8 mouse cellular contexts compared by ENCODE assay signal in genomic region chr2:145884036-145884912, GRCm38 (mm10). TPM values are rescaled to one million over a fixed set of nuclear protein-coding genes. Genes with fewer than 3 reads are reported as not detected.
A peak's percentile ranks its signal among the peaks of the same experiment; 100 is the strongest.
DNase-seq lines count a peak whose midpoint lies in the region; ATAC-seq and TF ChIP-seq lines count a peak whose summit lies in the region.

No protein-coding gene starts in this region.

- no peak for TF ChIP-seq CTCF in E14TG2a.4 (conservative IDR thresholded peaks at IDR 0.05; ENCODE audit: low read length)
- TF ChIP-seq CTCF in thymus, adult 2 months (IDR thresholded peaks at IDR 0.05; ENCODE audit: borderline replicate concordance, control insufficient read depth, extremely low read depth, insufficient read depth, low read length, poor library complexity), result no peak

- H3K4me2 ChIP-seq in heart, embryonic 14.5 days (ENCODE audit: low read length), result no peak overlapping the region
- H3K4me2 ChIP-seq in limb, embryonic 14.5 days (replicated peaks; ENCODE audit: low read depth, low read length, severe bottlenecking), result no peak overlapping the region

- peak overlapping the region; percentile 67 for H3K4me3 ChIP-seq in E14TG2a.4 (replicated peaks; ENCODE audit: low read length)
- H3K4me3 ChIP-seq in heart, embryonic 14.5 days (ENCODE audit: control insufficient read depth in 1 of 2, insufficient read depth in 1 of 2, low read depth in 1 of 2, low read length in 2 of 2), result no peak overlapping the region
- H3K4me3 ChIP-seq in limb, embryonic 14.5 days (replicated peaks; ENCODE audit: low read length), result no peak overlapping the region
- no peak overlapping the region for H3K4me3 ChIP-seq in thymus, adult 2 months (ENCODE audit: control insufficient read depth, insufficient read depth, low read length)

- no peak overlapping the region for H3K9ac ChIP-seq in heart, embryonic 14.5 days (ENCODE audit: low read length)
- no peak overlapping the region for H3K9ac ChIP-seq in limb, embryonic 14.5 days (ENCODE audit: low read depth, low read length, severe bottlenecking)

- WGBS in heart, embryonic 14.5 days, result 32% methylated on average over 17 of the region's 17 CpGs
- 22% methylated on average over 17 of the region's 17 CpGs for WGBS in limb, embryonic 14.5 days
- 81% methylated on average over 17 of the region's 17 CpGs for WGBS in thymus, adult 2 months

- H3K27ac ChIP-seq in heart, embryonic 14.5 days (replicated peaks in 1 of 2; ENCODE audit: control insufficient read depth in 1 of 2, insufficient read depth in 1 of 2, low read depth in 2 of 2, low read length in 2 of 2), result peak overlapping the region; percentile 70 to 85
- peak overlapping the region; percentile 40 for H3K27ac ChIP-seq in limb, embryonic 14.5 days (replicated peaks; ENCODE audit: low read depth, low read length)
- H3K27ac ChIP-seq in thymus, adult 2 months (ENCODE audit: control insufficient read depth, insufficient read depth, low read length), result no peak overlapping the region

- H3K27me3 ChIP-seq in E14TG2a.4 (ENCODE audit: insufficient read depth, low read length), result no peaks in the 10 kb centered on the region
- H3K27me3 ChIP-seq in heart, embryonic 14.5 days (ENCODE audit: control insufficient read depth, insufficient read depth, low read length), result no peaks in the 10 kb centered on the region
- H3K27me3 ChIP-seq in limb, embryonic 14.5 days (ENCODE audit: control insufficient read depth, insufficient read depth, low read length), result no peaks in the 10 kb centered on the region
- no peaks in the 10 kb centered on the region for H3K27me3 ChIP-seq in thymus, adult 2 months (ENCODE audit: control insufficient read depth, insufficient read depth, low read length)

- peak; percentile 18 for DNase-seq in embryo, embryonic 10 days (ENCODE audit: low spot score)
- DNase-seq in embryo, embryonic 9.5 days (ENCODE audit: extremely low spot score), result no peak
- peak; percentile 21 for DNase-seq in limb, embryonic 14.5 days (ENCODE audit: low spot score)
- no peak for DNase-seq in layer of hippocampus, adult 8-10 months (ENCODE audit: low spot score in 2 of 2)
- no peak for DNase-seq in thymus, adult 2 months
- DNase-seq in adrenal gland, postnatal 36 days, result no peak

- no peaks in the 10 kb centered on the region for H3K36me3 ChIP-seq in E14TG2a.4 (ENCODE audit: insufficient read depth, low read length)
- peaks cover 56% of the 10 kb centered on the region for H3K36me3 ChIP-seq in heart, embryonic 14.5 days (ENCODE audit: control insufficient read depth, insufficient read depth, low read length)
- H3K36me3 ChIP-seq in limb, embryonic 14.5 days (ENCODE audit: control insufficient read depth, insufficient read depth, low read length), result peaks cover 62% of the 10 kb centered on the region
- H3K36me3 ChIP-seq in thymus, adult 2 months (ENCODE audit: control insufficient read depth, insufficient read depth, low read length), result no peaks in the 10 kb centered on the region

- no peak for TF ChIP-seq POLR2A in limb, embryonic 14.5 days (IDR thresholded peaks at IDR 0.05; ENCODE audit: borderline replicate concordance, extremely low read depth, insufficient read depth, insufficient read length)
- TF ChIP-seq POLR2A in thymus, adult 2 months (IDR thresholded peaks at IDR 0.05; ENCODE audit: control insufficient read depth, extremely low read depth, insufficient read depth, low read length, poor library complexity), result no peak

- no peak for ATAC-seq in heart, embryonic 14.5 days (ENCODE audit: insufficient number of reproducible peaks, insufficient read depth, low FRiP score, low read depth)
- ATAC-seq in limb, embryonic 14.5 days (ENCODE audit: low FRiP score, low read depth), result no peak

- peaks cover 9% of the 10 kb centered on the region for H3K9me3 ChIP-seq in E14TG2a.4 (ENCODE audit: low read length)
- no peaks in the 10 kb centered on the region for H3K9me3 ChIP-seq in heart, embryonic 14.5 days (ENCODE audit: control insufficient read depth, low read length)
- no peaks in the 10 kb centered on the region for H3K9me3 ChIP-seq in limb, embryonic 14.5 days (ENCODE audit: control insufficient read depth, low read length)

- H3K4me1 ChIP-seq in E14TG2a.4 (replicated peaks; ENCODE audit: low read depth, low read length), result peaks cover 61% of the 10 kb centered on the region
- H3K4me1 ChIP-seq in heart, embryonic 14.5 days (ENCODE audit: control insufficient read depth in 2 of 2, insufficient read depth in 2 of 2, low read length in 2 of 2), result peaks cover 29 to 39% of the 10 kb centered on the region in 2 experiments
- H3K4me1 ChIP-seq in limb, embryonic 14.5 days (ENCODE audit: control insufficient read depth, insufficient read depth, low read length), result peaks cover 70% of the 10 kb centered on the region
- H3K4me1 ChIP-seq in thymus, adult 2 months (replicated peaks; ENCODE audit: control insufficient read depth, insufficient read depth, low read length), result no peaks in the 10 kb centered on the region

RNA-seq across cellular contexts. Expression of gene Naa20, which starts 17.6 kb away (rescaled TPM):
- polyA plus RNA-seq in heart, embryonic 14.5 days (2014; fragmentation: Nextera tagmentation; extraction: Ambion mirVana), result 198 and 210 TPM in 2 replicates
- 80.7 and 103 TPM in 2 replicates for polyA plus RNA-seq in limb, embryonic 14.5 days (2012; rRNA removed)
- polyA plus RNA-seq in limb, embryonic 14.5 days (2014; fragmentation: Nextera tagmentation; extraction: Ambion mirVana), result 186 and 189 TPM in 2 replicates
- 10 to 100 TPM; 67.6 to 70.7 (median 69.0) TPM for total RNA-seq in layer of hippocampus, adult 8-10 months (2022)
- polyA plus RNA-seq in thymus, adult 2 months (2012; rRNA removed), result 28.5 and 30.1 TPM in 2 replicates
- 10 to 100 TPM; 51.3 to 60.0 TPM for total RNA-seq in adrenal gland, postnatal 36 days (2021)

RNA-seq across cellular contexts. Expression of gene Cfap61, which starts 50.3 kb away (rescaled TPM):
- 0.46 and 0.51 TPM in 2 replicates for polyA plus RNA-seq in heart, embryonic 14.5 days (2014; fragmentation: Nextera tagmentation; extraction: Ambion mirVana)
- polyA plus RNA-seq in limb, embryonic 14.5 days (2012; rRNA removed), result 0.09 and 0.15 TPM in 2 replicates
- 0.29 TPM in 1 of 2 replicates, not detected in the other for polyA plus RNA-seq in limb, embryonic 14.5 days (2014; fragmentation: Nextera tagmentation; extraction: Ambion mirVana)
- 1 to 10 TPM; 2.3 to 4.4 (median 3.5) TPM for total RNA-seq in layer of hippocampus, adult 8-10 months (2022)
- polyA plus RNA-seq in thymus, adult 2 months (2012; rRNA removed), result 0.23 TPM in 1 of 2 replicates, not detected in the other
- 10 to 100 TPM; 21.3 to 27.2 TPM for total RNA-seq in adrenal gland, postnatal 36 days (2021)

RNA-seq across cellular contexts. Expression of gene Crnkl1, which starts 50.5 kb away (rescaled TPM):
- 17.3 and 17.7 TPM in 2 replicates for polyA plus RNA-seq in heart, embryonic 14.5 days (2014; fragmentation: Nextera tagmentation; extraction: Ambion mirVana)
- polyA plus RNA-seq in limb, embryonic 14.5 days (2012; rRNA removed), result 13.3 and 17.2 TPM in 2 replicates
- polyA plus RNA-seq in limb, embryonic 14.5 days (2014; fragmentation: Nextera tagmentation; extraction: Ambion mirVana), result 23.7 and 29.5 TPM in 2 replicates
- total RNA-seq in layer of hippocampus, adult 8-10 months (2022), result 10 to 100 TPM; 18.8 to 19.9 (median 19.3) TPM
- 20.2 and 30.9 TPM in 2 replicates for polyA plus RNA-seq in thymus, adult 2 months (2012; rRNA removed)
- 10 to 100 TPM; 26.6 to 26.9 TPM for total RNA-seq in adrenal gland, postnatal 36 days (2021)

Comparison
In these comparisons a context has a peak if more than half of its experiments do, and no peak if none do; other contexts are left out.
1. DNase-seq: peak in embryo, embryonic 10 days (single experiment) and limb, embryonic 14.5 days (single experiment); none in embryo, embryonic 9.5 days (single experiment), layer of hippocampus, adult 8-10 months (0 of 2), thymus, adult 2 months (single experiment) and adrenal gland, postnatal 36 days (0 of 2).